Mouse (Mus musculus) MEL (cell line): ENCODE measurements at regions not wholly inside any gene's neighbourhood (a gene's known extent, or its start where the extent isn't known, plus 50 kb on each side); places are given as distances from the start of the nearest gene placed in this dataset.

Experiments used
- DNase-seq: peaks from one replicate; pipeline ENCODE4 v3.0.0; 2011; ENCODE audit warnings: low read depth, low spot score
- H3K27ac ChIP-seq: 2 replicates; pipeline ENCODE4 v1.5.1; 2012; ENCODE audit warnings: low read depth, mild to moderate bottlenecking, control low read depth, low read length, moderate library complexity; ENCODE audit not compliant: control insufficient read depth
- H3K27me3 ChIP-seq, 2 experiments: fragments of 150-350 bp in 1 of 2; sonication (generic) in 1 of 2; 2 replicates each; pipeline ENCODE4 v1.6.1; 2012; ENCODE audit warnings: low read length in 2 of 2, mild to moderate bottlenecking in 2 of 2, improper control_type of control experiment in 1 of 2, moderate library complexity in 1 of 2; ENCODE audit not compliant: insufficient read depth in 2 of 2, control insufficient read depth in 1 of 2
- H3K36me3 ChIP-seq, 2 experiments: 2 replicates each; pipeline ENCODE4 v1.6.1; 2012 to 2014; ENCODE audit warnings: low read length in 2 of 2, improper control_type of control experiment in 1 of 2, inconsistent platforms in 1 of 2, mild to moderate bottlenecking in 1 of 2; ENCODE audit not compliant: insufficient read depth in 2 of 2, control insufficient read depth in 1 of 2
- H3K4me1 ChIP-seq, 2 experiments: fragments of 150-350 bp in 1 of 2; sonication (generic) in 1 of 2; 2 replicates each; pipeline ENCODE4 v1.6.1; 2012; ENCODE audit warnings: low read length in 2 of 2, improper control_type of control experiment in 1 of 2, mild to moderate bottlenecking in 1 of 2; ENCODE audit not compliant: insufficient read depth in 2 of 2, control insufficient read depth in 1 of 2
- H3K4me3 ChIP-seq, 2 experiments: fragments of 150-350 bp in 1 of 2; sonication (generic) in 1 of 2; 2 replicates each; pipeline ENCODE4 v1.5.1; 2012; ENCODE audit warnings: low read depth in 2 of 2, low read length in 2 of 2, mild to moderate bottlenecking in 2 of 2, moderate library complexity in 2 of 2, control low read depth in 1 of 2, improper control_type of control experiment in 1 of 2; ENCODE audit not compliant: control insufficient read depth in 1 of 2, insufficient read depth in 1 of 2
- H3K79me2 ChIP-seq: 2 replicates; pipeline ENCODE4 v1.6.1; 2012; ENCODE audit warnings: mild to moderate bottlenecking, low read length, moderate library complexity; ENCODE audit not compliant: control insufficient read depth, poor library complexity, insufficient read depth
- H3K9ac ChIP-seq: 2 replicates; pipeline ENCODE4 v1.6.1; 2012; ENCODE audit warnings: low read depth, mild to moderate bottlenecking, control low read depth, low read length, moderate library complexity; ENCODE audit not compliant: control insufficient read depth, poor library complexity, severe bottlenecking
- H3K9me3 ChIP-seq: fragments of 150-350 bp; sonication (generic); replicated peaks from 2 replicates; pipeline ENCODE4 v1.6.1; 2012; ENCODE audit warnings: mild to moderate bottlenecking, low read length, improper control_type of control experiment, moderate library complexity; ENCODE audit not compliant: insufficient read depth
- BHLHE40 ChIP-seq: IDR thresholded peaks from 2 replicates; pipeline ENCODE4 v1.6.1; 2012; ENCODE audit warnings: low read depth, mild to moderate bottlenecking, inconsistent platforms, low read length, improper control_type of control experiment, borderline replicate concordance
- CHD1 ChIP-seq: IDR thresholded peaks from 2 replicates; pipeline ENCODE4 v1.6.1; 2012; ENCODE audit warnings: low read depth, mild to moderate bottlenecking, inconsistent platforms, low read length, improper control_type of control experiment
- CHD2 ChIP-seq: IDR thresholded peaks from 2 replicates; pipeline ENCODE4 v1.6.1; 2011; ENCODE audit warnings: low read length, improper control_type of control experiment
- CTCF ChIP-seq, 3 experiments: IDR thresholded peaks in 2 of 3; conservative IDR thresholded peaks in 1 of 3; 2 replicates each; pipeline ENCODE4 v1.5.1; 2011 to 2012; ENCODE audit warnings: low read length in 3 of 3, low read depth in 2 of 3, mild to moderate bottlenecking in 2 of 3, improper control_type of control experiment in 1 of 3, inconsistent platforms in 1 of 3, mixed read lengths in 1 of 3, moderate library complexity in 1 of 3; ENCODE audit not compliant: control insufficient read depth in 1 of 3, insufficient read depth in 1 of 3, poor library complexity in 1 of 3, severe bottlenecking in 1 of 3
- E2F4 ChIP-seq: IDR thresholded peaks from 2 replicates; pipeline ENCODE4 v1.6.1; 2011; ENCODE audit warnings: low read depth, low read length, improper control_type of control experiment, borderline replicate concordance
- ELF1 ChIP-seq: IDR thresholded peaks from 2 replicates; pipeline ENCODE4 v1.6.1; 2014; ENCODE audit warnings: low read depth, mild to moderate bottlenecking, inconsistent platforms, low read length, improper control_type of control experiment, moderate library complexity
- ETS1 ChIP-seq: IDR thresholded peaks from 2 replicates; pipeline ENCODE4 v1.6.1; 2012; ENCODE audit warnings: low read depth, mild to moderate bottlenecking, inconsistent platforms, low read length, improper control_type of control experiment, moderate library complexity
- GABPA ChIP-seq: IDR thresholded peaks from 2 replicates; pipeline ENCODE4 v1.6.1; 2012; ENCODE audit warnings: low read depth, mild to moderate bottlenecking, inconsistent platforms, low read length, improper control_type of control experiment, moderate library complexity
- GATA1 ChIP-seq: IDR thresholded peaks from 2 replicates; pipeline ENCODE4 v1.6.1; 2011; ENCODE audit warnings: low read depth, low read length, improper control_type of control experiment
- JUND ChIP-seq: IDR thresholded peaks from 2 replicates; pipeline ENCODE4 v1.6.1; 2011; ENCODE audit warnings: low read depth, mild to moderate bottlenecking, improper control_type of control experiment, low read length
- KAT2A ChIP-seq: conservative IDR thresholded peaks from 2 replicates; pipeline ENCODE4 v1.6.1; 2012; ENCODE audit warnings: low read depth, low read length, improper control_type of control experiment, inconsistent platforms
- MAFK ChIP-seq: IDR thresholded peaks from 2 replicates; pipeline ENCODE4 v1.6.1; 2011; ENCODE audit warnings: low read depth, mild to moderate bottlenecking, low read length, improper control_type of control experiment, borderline replicate concordance
- MAZ ChIP-seq: IDR thresholded peaks from 2 replicates; pipeline ENCODE4 v1.6.1; 2012; ENCODE audit warnings: low read depth, mild to moderate bottlenecking, inconsistent platforms, low read length, improper control_type of control experiment
- MXI1 ChIP-seq: IDR thresholded peaks from 2 replicates; pipeline ENCODE4 v1.6.1; 2011; ENCODE audit warnings: mild to moderate bottlenecking, low read depth, low read length, improper control_type of control experiment
- POLR2A ChIP-seq, 2 experiments: IDR thresholded peaks; 2 replicates each; pipeline ENCODE4 v1.6.1; 2011 to 2012; ENCODE audit warnings: low read length in 2 of 2, mild to moderate bottlenecking in 2 of 2, control low read depth in 1 of 2, improper control_type of control experiment in 1 of 2, low read depth in 1 of 2, moderate library complexity in 1 of 2; ENCODE audit not compliant: control insufficient read depth in 1 of 2, insufficient read depth in 1 of 2, poor library complexity in 1 of 2
- POLR2AphosphoS2 ChIP-seq: IDR thresholded peaks from 2 replicates; pipeline ENCODE4 v1.6.1; 2011; ENCODE audit warnings: low read length, improper control_type of control experiment
- RAD21 ChIP-seq: IDR thresholded peaks from 2 replicates; pipeline ENCODE4 v1.6.1; 2011; ENCODE audit warnings: mild to moderate bottlenecking, low read depth, low read length, improper control_type of control experiment
- RCOR1 ChIP-seq: IDR thresholded peaks from 2 replicates; pipeline ENCODE4 v1.6.1; 2012; ENCODE audit warnings: low read depth, mild to moderate bottlenecking, inconsistent platforms, low read length, improper control_type of control experiment
- SMC3 ChIP-seq: IDR thresholded peaks from 2 replicates; pipeline ENCODE4 v1.6.1; 2011; ENCODE audit warnings: low read depth, low read length, improper control_type of control experiment
- TAL1 ChIP-seq: IDR thresholded peaks from 2 replicates; pipeline ENCODE4 v1.6.1; 2012; ENCODE audit warnings: mild to moderate bottlenecking, inconsistent platforms, low read length, moderate library complexity, mixed read lengths
- TCF12 ChIP-seq: IDR thresholded peaks from 2 replicates; pipeline ENCODE4 v1.6.1; 2014; ENCODE audit warnings: low read depth, mild to moderate bottlenecking, inconsistent platforms, low read length, improper control_type of control experiment, moderate library complexity
- UBTF ChIP-seq: IDR thresholded peaks from 2 replicates; pipeline ENCODE4 v1.6.1; 2012; ENCODE audit warnings: low read depth, mild to moderate bottlenecking, inconsistent platforms, low read length, improper control_type of control experiment, moderate library complexity, borderline replicate concordance; ENCODE audit not compliant: insufficient read depth
- USF1 ChIP-seq: IDR thresholded peaks from 2 replicates; pipeline ENCODE4 v1.6.1; 2014; ENCODE audit warnings: low read depth, mild to moderate bottlenecking, inconsistent platforms, low read length, improper control_type of control experiment, moderate library complexity
- ZC3H11A ChIP-seq: IDR thresholded peaks from 2 replicates; pipeline ENCODE4 v1.6.1; 2012; ENCODE audit warnings: low read depth, mild to moderate bottlenecking, inconsistent platforms, low read length, improper control_type of control experiment
- ZKSCAN1 ChIP-seq: IDR thresholded peaks from 2 replicates; pipeline ENCODE4 v1.6.1; 2012; ENCODE audit warnings: low read depth, mild to moderate bottlenecking, inconsistent platforms, low read length, improper control_type of control experiment, moderate library complexity

GRCm38 (mm10) chr2:17932426-17932931, 64.3 kb downstream of the H2al2a start:
- Histone ChIP-seq H3K27ac (no peak overlapping the region), H3K9ac (no peak overlapping the region), H3K79me2 (no peaks in the 10 kb centered on the region), H3K27me3 (no peaks in the 10 kb centered on the region), H3K9me3 (no peaks in the 10 kb centered on the region), H3K4me3 (no peak overlapping the region), H3K36me3 (no peaks in the 10 kb centered on the region), H3K4me1 (no peaks in the 10 kb centered on the region)
- DNase-seq: no peak
- TF ChIP-seq ELF1 (no peak), POLR2A (IDR thresholded peaks at IDR 0.05; ENCODE audit: control insufficient read depth in 1 of 2, insufficient read depth in 1 of 2, low read depth in 1 of 2, low read length in 2 of 2, poor library complexity in 1 of 2) (no peak), KAT2A (no peak), ZC3H11A (no peak), USF1 (no peak), CHD1 (no peak), SMC3 (no peak), POLR2AphosphoS2 (no peak), RCOR1 (no peak), MAZ (no peak), GATA1 (no peak), BHLHE40 (no peak)

GRCm38 (mm10) chr2:17931881-17932280, 64.9 kb downstream of the H2al2a start:
- DNase-seq: peak; percentile 33
- Histone ChIP-seq H3K79me2 (no peaks in the 10 kb centered on the region), H3K4me3 (no peak overlapping the region), H3K27ac (no peak overlapping the region), H3K9me3 (no peaks in the 10 kb centered on the region), H3K4me1 (no peaks in the 10 kb centered on the region), H3K36me3 (no peaks in the 10 kb centered on the region), H3K9ac (no peak overlapping the region), H3K27me3 (no peaks in the 10 kb centered on the region)
- TF ChIP-seq GATA1: no peak

GRCm38 (mm10) chr2:17918861-17919648, 77.7 kb downstream of the H2al2a start:
- Histone ChIP-seq H3K9me3 (no peaks in the 10 kb centered on the region), H3K9ac (no peak overlapping the region), H3K27me3 (peaks cover 4 to 5% of the 10 kb centered on the region in 2 experiments; a peak in 3 of 4 replicates), H3K4me3 (no peak overlapping the region), H3K36me3 (no peaks in the 10 kb centered on the region), H3K27ac (no peak overlapping the region), H3K79me2 (no peaks in the 10 kb centered on the region), H3K4me1 (no peaks in the 10 kb centered on the region)
- no peak for DNase-seq
- no peak for TF ChIP-seq ETS1
- TF ChIP-seq POLR2AphosphoS2: no peak
- no peak for TF ChIP-seq SMC3
- TF ChIP-seq MAZ: no peak
- TF ChIP-seq ELF1: no peak
- TF ChIP-seq TAL1: no peak
- no peak for TF ChIP-seq CTCF (IDR thresholded peaks at IDR 0.05 in 2 of 3, conservative IDR thresholded peaks at IDR 0.05 in 1 of 3; ENCODE audit: control insufficient read depth in 1 of 3, insufficient read depth in 1 of 3, low read depth in 2 of 3, low read length in 3 of 3, poor library complexity in 1 of 3, severe bottlenecking in 1 of 3)
- TF ChIP-seq ZKSCAN1: no peak
- no peak for TF ChIP-seq USF1
- TF ChIP-seq RAD21: no peak
- no peak for TF ChIP-seq ZC3H11A
- no peak for TF ChIP-seq GABPA
- TF ChIP-seq CHD2: no peak
- no peak for TF ChIP-seq MXI1
- no peak for TF ChIP-seq JUND
- TF ChIP-seq E2F4: no peak
- TF ChIP-seq GATA1: no peak
- no peak for TF ChIP-seq UBTF
- no peak for TF ChIP-seq MAFK
- TF ChIP-seq TCF12: no peak
